Mouse (Mus musculus): ENCODE measurements around the gene Klhl33. TPM values are rescaled to one million over a fixed set of nuclear protein-coding genes. Genes with fewer than 3 reads are reported as not detected.
"Not testable (repeated sequence)": the region's sequence is repeated elsewhere in the genome, so short reads cannot be mapped to it uniquely, and the experiment has no call there.

The Klhl33 gene
- 0.24 and 0.37 TPM in 2 replicates for polyA plus RNA-seq (2015; fragmentation: Nextera tagmentation; extraction: Ambion mirVana)

- no peaks in the 10 kb centered on the region for H3K36me3 ChIP-seq (ENCODE audit: insufficient read depth, low read length)
- ATAC-seq (replicated peaks; ENCODE audit: low FRiP score, low read depth) (no peak), DNase-seq (ENCODE audit: low spot score) (no peak)
- no peak within 1 kb of the TSS for H3K27ac ChIP-seq
- H3K9me3 ChIP-seq (replicated peaks; ENCODE audit: low read length): no peaks in the 10 kb centered on the region
- H3K9ac ChIP-seq (ENCODE audit: low read depth, low read length): peak within 1 kb of the TSS; percentile 46
- no peaks in the 10 kb centered on the region for H3K27me3 ChIP-seq (ENCODE audit: insufficient read depth, low read length)
- no peaks in the 10 kb centered on the region for H3K4me1 ChIP-seq (replicated peaks; ENCODE audit: insufficient read depth, low read length)
- TF ChIP-seq CTCF (IDR thresholded peaks at IDR 0.05; ENCODE audit: low read depth): no peak
- peak within 1 kb of the TSS; percentile 63 for H3K4me2 ChIP-seq (ENCODE audit: low read length)
- peak within 1 kb of the TSS; percentile 29 for H3K4me3 ChIP-seq (replicated peaks; ENCODE audit: low read depth, low read length)
- WGBS: 48% methylated on average over 7 of the region's 7 CpGs
Observed at GRCm38 (mm10) chr14:50897374-50897765, at the start of gene Klhl33. Gene Klhl33 (minus strand): TSS chr14:50897507.

GRCm38 (mm10) chr14:50945526-50945925 is 48.2 kb upstream of the Klhl33 start:
- Histone ChIP-seq H3K4me3 (replicated peaks; ENCODE audit: low read depth, low read length) (peak overlapping the region; percentile 49), H3K4me2 (ENCODE audit: low read length) (peak overlapping the region; percentile 69), H3K9ac (ENCODE audit: low read depth, low read length) (peak overlapping the region; percentile 43; the same call in 1 of the 2 replicates), H3K27ac (0 out of 2 replicates have a peak overlapping the region, but pooled peaks have one; percentile 89)
- WGBS: 9% methylated on average over 3 of the region's 3 CpGs
- not testable (repeated sequence) for DNase-seq (ENCODE audit: low spot score); H3K27me3 ChIP-seq (ENCODE audit: insufficient read depth, low read length); H3K36me3 ChIP-seq (ENCODE audit: insufficient read depth, low read length); H3K9me3 ChIP-seq (replicated peaks; ENCODE audit: low read length); H3K4me1 ChIP-seq (replicated peaks; ENCODE audit: insufficient read depth, low read length); ATAC-seq (replicated peaks; ENCODE audit: low FRiP score, low read depth)

- H3K9me3 ChIP-seq (replicated peaks; ENCODE audit: low read length); H3K4me1 ChIP-seq (replicated peaks; ENCODE audit: insufficient read depth, low read length); H3K27me3 ChIP-seq (ENCODE audit: insufficient read depth, low read length); H3K36me3 ChIP-seq (ENCODE audit: insufficient read depth, low read length); DNase-seq (ENCODE audit: low spot score); ATAC-seq (replicated peaks; ENCODE audit: low FRiP score, low read depth): not testable (repeated sequence)
- Histone ChIP-seq H3K27ac (peak overlapping the region; percentile 89), H3K4me3 (replicated peaks; ENCODE audit: low read depth, low read length) (peak overlapping the region; percentile 49), H3K4me2 (ENCODE audit: low read length) (peak overlapping the region; percentile 69), H3K9ac (ENCODE audit: low read depth, low read length) (peak overlapping the region; percentile 43)
- 3% methylated on average over 6 of the region's 6 CpGs for WGBS
Observed at GRCm38 (mm10) chr14:50945081-50945480, 47.8 kb upstream of the Klhl33 start.

GRCm38 (mm10) chr14:50944668-50945033 is 47.3 kb upstream of the Klhl33 start:
- Histone ChIP-seq H3K4me3 (replicated peaks; ENCODE audit: low read depth, low read length) (peak overlapping the region; percentile 49), H3K4me2 (ENCODE audit: low read length) (peak overlapping the region; percentile 69), H3K27ac (peak overlapping the region; percentile 89), H3K9ac (ENCODE audit: low read depth, low read length) (peak overlapping the region; percentile 43)
- ATAC-seq (replicated peaks; ENCODE audit: low FRiP score, low read depth): peak; percentile 96
- H3K9me3 ChIP-seq (replicated peaks; ENCODE audit: low read length); H3K36me3 ChIP-seq (ENCODE audit: insufficient read depth, low read length); H3K27me3 ChIP-seq (ENCODE audit: insufficient read depth, low read length); H3K4me1 ChIP-seq (replicated peaks; ENCODE audit: insufficient read depth, low read length): not testable (repeated sequence)
- peak; percentile 44 for DNase-seq (ENCODE audit: low spot score)
- WGBS: under 1% methylated on average over 14 of the region's 15 CpGs
- peak; percentile 50 for TF ChIP-seq CTCF (IDR thresholded peaks at IDR 0.05; ENCODE audit: low read depth)

GRCm38 (mm10) chr14:50943932-50944667 is 46.8 kb upstream of the Klhl33 start, which contains the start of gene Gm49342:
Gene Gm49342 (plus strand): TSS chr14:50944517.
- 16% methylated on average over 31 of the region's 31 CpGs for WGBS
- Histone ChIP-seq H3K4me2 (ENCODE audit: low read length) (peak within 1 kb of the TSS; percentile 69), H3K27me3 (ENCODE audit: insufficient read depth, low read length) (no peaks in the 10 kb centered on the region), H3K4me3 (replicated peaks; ENCODE audit: low read depth, low read length) (peak within 1 kb of the TSS; percentile 49), H3K27ac (peak within 1 kb of the TSS; percentile 89), H3K9ac (ENCODE audit: low read depth, low read length) (peak within 1 kb of the TSS; percentile 43), H3K9me3 (replicated peaks; ENCODE audit: low read length) (no peaks in the 10 kb centered on the region), H3K4me1 (replicated peaks; ENCODE audit: insufficient read depth, low read length) (no peaks in the 10 kb centered on the region), H3K36me3 (ENCODE audit: insufficient read depth, low read length) (no peaks in the 10 kb centered on the region)
- no peak; the same call in none of the 2 replicates for TF ChIP-seq CTCF (IDR thresholded peaks at IDR 0.05; ENCODE audit: low read depth)
- peak; percentile 99 for ATAC-seq (replicated peaks; ENCODE audit: low FRiP score, low read depth)
- peak; percentile 96 for DNase-seq (ENCODE audit: low spot score)

- no peak for TF ChIP-seq CTCF (IDR thresholded peaks at IDR 0.05; ENCODE audit: low read depth)
- Histone ChIP-seq H3K4me3 (replicated peaks; ENCODE audit: low read depth, low read length) (no peak overlapping the region), H3K9ac (ENCODE audit: low read depth, low read length) (no peak overlapping the region), H3K27me3 (ENCODE audit: insufficient read depth, low read length) (no peaks in the 10 kb centered on the region), H3K9me3 (replicated peaks; ENCODE audit: low read length) (no peaks in the 10 kb centered on the region), H3K27ac (no peak overlapping the region), H3K36me3 (ENCODE audit: insufficient read depth, low read length) (no peaks in the 10 kb centered on the region), H3K4me2 (ENCODE audit: low read length) (no peak overlapping the region), H3K4me1 (replicated peaks; ENCODE audit: insufficient read depth, low read length) (no peaks in the 10 kb centered on the region)
- no peak for DNase-seq (ENCODE audit: low spot score)
- no peak for ATAC-seq (replicated peaks; ENCODE audit: low FRiP score, low read depth)
- 52% methylated on average over 2 of the region's 2 CpGs for WGBS
Observed at GRCm38 (mm10) chr14:50938940-50939339, 41.6 kb upstream of the Klhl33 start.
